17 mouse cellular contexts compared by ENCODE assay signal in the genomic region with DNA sequence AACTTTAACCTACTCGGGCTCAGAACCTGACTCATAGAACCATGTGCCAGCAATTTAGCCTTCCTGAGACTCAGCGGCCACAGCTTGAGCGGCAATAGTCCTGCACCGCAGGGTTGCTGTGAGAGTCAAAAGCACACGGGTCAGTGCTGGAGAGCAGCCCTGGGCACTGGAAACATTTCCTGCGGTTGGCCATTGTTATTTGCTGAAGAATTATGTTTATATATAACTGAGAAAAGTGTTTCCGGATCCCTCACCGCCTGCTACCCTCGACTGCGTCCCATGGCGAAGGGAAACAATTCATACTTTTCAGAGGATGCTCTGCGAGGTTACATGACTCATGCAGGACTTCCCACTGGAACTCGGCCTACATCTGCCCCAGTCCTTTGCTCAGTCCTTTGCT. TPM values are rescaled to one million over a fixed set of nuclear protein-coding genes. Genes with fewer than 3 reads are reported as not detected.
DNase-seq lines count a peak whose midpoint lies in the region; ATAC-seq and TF ChIP-seq lines count a peak whose summit lies in the region.
"Had no signal": no experiment of that assay in that cellular context is flagged by ENCODE, and none has a peak within 500 bp of the region (broad histone marks: within the 10 kb centered on the region; RNA-seq: fewer than 3 reads in every experiment).

No protein-coding gene starts in this region.

- ATAC-seq in kidney, postnatal 0 days (replicated peaks; ENCODE audit: low FRiP score, low read depth) = no peak
- no peak for ATAC-seq in forebrain, embryonic 13.5 days

- H3K4me1 ChIP-seq in heart, embryonic 10.5 days = peaks cover 26% of the 10 kb centered on the region
- no peaks in the 10 kb centered on the region for H3K4me1 ChIP-seq in kidney, postnatal 0 days (replicated peaks; ENCODE audit: insufficient read depth, low read length)
- no peaks in the 10 kb centered on the region for H3K4me1 ChIP-seq in forebrain, embryonic 13.5 days
- H3K4me1 ChIP-seq: forebrain, embryonic 12.5 days; megakaryocyte, embryonic 14.5 days had no signal

- no peaks in the 10 kb centered on the region for H3K9me3 ChIP-seq in heart, embryonic 10.5 days
- no peaks in the 10 kb centered on the region for H3K9me3 ChIP-seq in kidney, postnatal 0 days (replicated peaks; ENCODE audit: low read length)
- no peaks in the 10 kb centered on the region for H3K9me3 ChIP-seq in forebrain, embryonic 13.5 days (replicated peaks)
- H3K9me3 ChIP-seq: forebrain, embryonic 12.5 days; megakaryocyte, embryonic 14.5 days had no signal

- 79% methylated on average over 13 of the region's 13 CpGs for WGBS in heart, embryonic 10.5 days
- WGBS in kidney, postnatal 0 days = 71% methylated on average over 13 of the region's 13 CpGs
- WGBS in forebrain, embryonic 13.5 days = 70% methylated on average over 13 of the region's 13 CpGs

- H3K9ac ChIP-seq in kidney, postnatal 0 days (ENCODE audit: low read depth, low read length) = no peak overlapping the region
- no peak overlapping the region for H3K9ac ChIP-seq in forebrain, embryonic 13.5 days
- H3K9ac ChIP-seq: forebrain, embryonic 12.5 days; hindbrain, embryonic 14.5 days had no signal

- no peak overlapping the region for H3K27ac ChIP-seq in heart, embryonic 10.5 days
- no peak overlapping the region for H3K27ac ChIP-seq in kidney, postnatal 0 days
- no peak overlapping the region for H3K27ac ChIP-seq in forebrain, embryonic 13.5 days
- H3K27ac ChIP-seq: forebrain, embryonic 12.5 days; hindbrain, embryonic 14.5 days had no signal

- no peaks in the 10 kb centered on the region for H3K36me3 ChIP-seq in heart, embryonic 10.5 days
- H3K36me3 ChIP-seq in kidney, postnatal 0 days (ENCODE audit: insufficient read depth, low read length) = no peaks in the 10 kb centered on the region
- no peaks in the 10 kb centered on the region for H3K36me3 ChIP-seq in forebrain, embryonic 13.5 days (ENCODE audit: poor library complexity, severe bottlenecking)
- H3K36me3 ChIP-seq: forebrain, embryonic 12.5 days had no signal

- no peak overlapping the region for H3K4me3 ChIP-seq in heart, embryonic 10.5 days
- H3K4me3 ChIP-seq in kidney, postnatal 0 days (replicated peaks; ENCODE audit: low read depth, low read length) = no peak overlapping the region
- no peak overlapping the region for H3K4me3 ChIP-seq in forebrain, embryonic 13.5 days
- H3K4me3 ChIP-seq: forebrain, embryonic 12.5 days; megakaryocyte, embryonic 14.5 days had no signal

- no peak for TF ChIP-seq CTCF in kidney, postnatal 0 days (IDR thresholded peaks at IDR 0.05; ENCODE audit: low read depth)

- H3K27me3 ChIP-seq in heart, embryonic 10.5 days (ENCODE audit: insufficient read depth, poor library complexity, severe bottlenecking) = no peaks in the 10 kb centered on the region
- no peaks in the 10 kb centered on the region for H3K27me3 ChIP-seq in kidney, postnatal 0 days (ENCODE audit: insufficient read depth, low read length)
- H3K27me3 ChIP-seq in forebrain, embryonic 13.5 days = no peaks in the 10 kb centered on the region
- H3K27me3 ChIP-seq: forebrain, embryonic 12.5 days had no signal

- peak; percentile 43 for DNase-seq in heart, adult 8-10 months (ENCODE audit: low spot score)
- no peak for DNase-seq in heart, embryonic 10.5 days (ENCODE audit: low spot score)
- DNase-seq in adipocyte (ENCODE audit: low spot score) = peak; percentile 69
- peak; percentile 10 for DNase-seq in kidney, postnatal 0 days (ENCODE audit: low spot score)
- peak; percentile 65 for DNase-seq in lung, postnatal 25 days (ENCODE audit: low spot score)
- DNase-seq in urinary bladder, postnatal 4 days (ENCODE audit: low spot score in 2 of 2) = no peak
- no peak for DNase-seq in left cerebral cortex, adult 8-10 months (ENCODE audit: low spot score in 2 of 2)
- DNase-seq: embryo, embryonic 11 days; retina, postnatal 1 day; thymus, postnatal 4 days had no signal

- no peak overlapping the region for H3K4me2 ChIP-seq in kidney, postnatal 0 days (ENCODE audit: low read length)
- H3K4me2 ChIP-seq in forebrain, embryonic 13.5 days = no peak overlapping the region
- H3K4me2 ChIP-seq: forebrain, embryonic 12.5 days; hindbrain, embryonic 14.5 days had no signal

RNA-seq across cellular contexts. Expression of a gene that starts 13.5 kb away (rescaled TPM):
- total RNA-seq in heart, adult 8-10 months (2022) = not detected
- polyA plus RNA-seq in heart, embryonic 10.5 days (2016; fragmentation: Nextera tagmentation; extraction: Ambion mirVana) = 0.31 TPM in 1 of 2 replicates, not detected in the other
- not detected in 2 replicates for polyA plus RNA-seq in kidney, postnatal 0 days (2015; fragmentation: Nextera tagmentation; extraction: Ambion mirVana)
- total RNA-seq in left cerebral cortex, adult 8-10 months (2022) = not detected
- not detected in 2 replicates for polyA plus RNA-seq in forebrain, embryonic 13.5 days (2015; fragmentation: Nextera tagmentation; extraction: Ambion mirVana)
- total RNA-seq: gastrocnemius, postnatal 4 days; layer of hippocampus, postnatal 10 days had no signal
- polyA plus RNA-seq: forebrain, embryonic 12.5 days; hindbrain, embryonic 14.5 days; limb, embryonic 14.5 days had no signal

RNA-seq across cellular contexts. Expression of a gene that starts 21.2 kb away (rescaled TPM):
- not detected for total RNA-seq in heart, adult 8-10 months (2022)
- polyA plus RNA-seq in heart, embryonic 10.5 days (2016; fragmentation: Nextera tagmentation; extraction: Ambion mirVana) = 0.64 TPM in 1 of 2 replicates, not detected in the other
- polyA plus RNA-seq in kidney, postnatal 0 days (2015; fragmentation: Nextera tagmentation; extraction: Ambion mirVana) = not detected in 2 replicates
- total RNA-seq in left cerebral cortex, adult 8-10 months (2022) = under 1 TPM in 1 of 4 experiments, not detected in 3; 0.61 TPM
- 0.44 TPM in 1 of 2 replicates, not detected in the other for polyA plus RNA-seq in forebrain, embryonic 13.5 days (2015; fragmentation: Nextera tagmentation; extraction: Ambion mirVana)
- total RNA-seq: gastrocnemius, postnatal 4 days; layer of hippocampus, postnatal 10 days had no signal
- polyA plus RNA-seq: forebrain, embryonic 12.5 days; hindbrain, embryonic 14.5 days had no signal

RNA-seq across cellular contexts. Expression of a gene that starts 35.5 kb away (rescaled TPM):
- 10 to 100 TPM; 35.3 to 42.5 (median 38.4) TPM for total RNA-seq in heart, adult 8-10 months (2022)
- polyA plus RNA-seq in heart, embryonic 10.5 days (2016; fragmentation: Nextera tagmentation; extraction: Ambion mirVana) = 223 and 273 TPM in 2 replicates
- 167 and 194 TPM in 2 replicates for polyA plus RNA-seq in kidney, postnatal 0 days (2015; fragmentation: Nextera tagmentation; extraction: Ambion mirVana)
- 100 to 1,000 TPM in 3 of 4 experiments, 10 to 100 TPM in 1; 99.9 to 112 (median 106) TPM for total RNA-seq in left cerebral cortex, adult 8-10 months (2022)
- 281 and 310 TPM in 2 replicates for polyA plus RNA-seq in forebrain, embryonic 13.5 days (2015; fragmentation: Nextera tagmentation; extraction: Ambion mirVana)

RNA-seq across cellular contexts. Expression of a gene that starts 35.8 kb away (rescaled TPM):
- under 1 TPM; 0.22 to 0.83 (median 0.62) TPM for total RNA-seq in heart, adult 8-10 months (2022)
- 1.1 and 1.6 TPM in 2 replicates for polyA plus RNA-seq in heart, embryonic 10.5 days (2016; fragmentation: Nextera tagmentation; extraction: Ambion mirVana)
- polyA plus RNA-seq in kidney, postnatal 0 days (2015; fragmentation: Nextera tagmentation; extraction: Ambion mirVana) = 0.14 and 0.40 TPM in 2 replicates
- 1 to 10 TPM; 1.7 to 3.3 (median 2.3) TPM for total RNA-seq in left cerebral cortex, adult 8-10 months (2022)
- polyA plus RNA-seq in forebrain, embryonic 13.5 days (2015; fragmentation: Nextera tagmentation; extraction: Ambion mirVana) = 0.79 and 0.90 TPM in 2 replicates

RNA-seq across cellular contexts. Expression of a gene that starts 46.3 kb away (rescaled TPM):
- total RNA-seq in heart, adult 8-10 months (2022) = 10 to 100 TPM; 40.7 to 60.5 (median 54.9) TPM
- polyA plus RNA-seq in heart, embryonic 10.5 days (2016; fragmentation: Nextera tagmentation; extraction: Ambion mirVana) = 24.7 and 25.9 TPM in 2 replicates
- 21.8 and 27.9 TPM in 2 replicates for polyA plus RNA-seq in kidney, postnatal 0 days (2015; fragmentation: Nextera tagmentation; extraction: Ambion mirVana)
- total RNA-seq in left cerebral cortex, adult 8-10 months (2022) = 100 to 1,000 TPM in 3 of 4 experiments, 10 to 100 TPM in 1; 96.3 to 122 (median 110) TPM
- 20.1 and 24.9 TPM in 2 replicates for polyA plus RNA-seq in forebrain, embryonic 13.5 days (2015; fragmentation: Nextera tagmentation; extraction: Ambion mirVana)

Comparison
In these comparisons a context has a peak if more than half of its experiments do, and no peak if none do; other contexts are left out.
1. DNase-seq: peak in heart, adult 8-10 months (single experiment), adipocyte (single experiment), kidney, postnatal 0 days (single experiment) and lung, postnatal 25 days (single experiment); none in heart, embryonic 10.5 days (single experiment), urinary bladder, postnatal 4 days (0 of 2) and left cerebral cortex, adult 8-10 months (0 of 2).